ENCODE assay signal across 19 mouse cellular contexts in genomic region chr5:123406952-123407351, GRCm38 (mm10).
"Had no signal": no experiment of that assay in that cellular context is flagged by ENCODE, and none has a peak within 500 bp of the region (broad histone marks: within the 10 kb centered on the region; RNA-seq: fewer than 3 reads in every experiment).

No protein-coding gene starts in this region.

- DNase-seq: kidney, postnatal 14 days; kidney, postnatal 4 days; left cerebral cortex, postnatal 4 days; liver, postnatal 0 days; lung, embryonic 14.5 days; thymus, adult 2 months; thymus, postnatal 36 days had no signal

- H3K4me2 ChIP-seq: limb, embryonic 12.5 days; limb, embryonic 15.5 days; liver, embryonic 11.5 days; lung, embryonic 14.5 days; midbrain, embryonic 13.5 days; neural tube, embryonic 13.5 days had no signal

- H3K27ac ChIP-seq: limb, embryonic 12.5 days; limb, embryonic 15.5 days; liver, embryonic 14.5 days; macrophage; midbrain, embryonic 10.5 days; midbrain, embryonic 13.5 days; neural tube, embryonic 13.5 days had no signal

- H3K9ac ChIP-seq: limb, embryonic 12.5 days; limb, embryonic 15.5 days; liver, embryonic 14.5 days; liver, postnatal 0 days; lung, embryonic 14.5 days; midbrain, embryonic 13.5 days; neural tube, embryonic 13.5 days had no signal

- H3K4me3 ChIP-seq: limb, embryonic 12.5 days; limb, embryonic 15.5 days; megakaryocyte, embryonic 14.5 days; midbrain, embryonic 10.5 days; midbrain, embryonic 13.5 days; myocyte; neural tube, embryonic 13.5 days had no signal

- H3K9me3 ChIP-seq: limb, embryonic 12.5 days; limb, embryonic 15.5 days; midbrain, embryonic 10.5 days; midbrain, embryonic 13.5 days had no signal

- H3K4me1 ChIP-seq: limb, embryonic 12.5 days; limb, embryonic 15.5 days had no signal

- ATAC-seq: liver, postnatal 0 days; lung, postnatal 0 days; midbrain, embryonic 13.5 days; midbrain, embryonic 16.5 days had no signal

- H3K27me3 ChIP-seq: limb, embryonic 12.5 days; limb, embryonic 15.5 days; megakaryocyte, embryonic 14.5 days; midbrain, embryonic 13.5 days; neural tube, embryonic 13.5 days had no signal
